Mouse (Mus musculus): ENCODE data around the gene Rnf11.

GRCm38 (mm10) chr4:109442649-109443048 is 41.9 kb downstream of the Rnf11 start:
- TF ChIP-seq CTCF (IDR thresholded peaks at IDR 0.05; ENCODE audit: control insufficient read depth, insufficient read depth, low read length), result no peak
- no peak for TF ChIP-seq POLR2A (IDR thresholded peaks at IDR 0.05; ENCODE audit: borderline replicate concordance, control insufficient read depth, low read depth, low read length)
